Mouse (Mus musculus) liver, embryonic 15.5 days (tissue): ENCODE data around the gene Lin37. TPM values are rescaled to one million over a fixed set of nuclear protein-coding genes. Genes with fewer than 3 reads are reported as not detected.
A peak's percentile ranks its signal among the peaks of the same experiment; 100 is the strongest.

Experiments used
- ATAC-seq: fragments of 200-750 bp; cut with Nextera tagmentation; 2 replicates; pipeline ENCODE4 v1.8.0; 2017; ENCODE audit warnings: moderate number of reproducible peaks, mild to moderate bottlenecking, moderate library complexity; ENCODE audit not compliant: insufficient read depth
- H3K27ac ChIP-seq: fragments of 300-500 bp; sonication (generic); replicated peaks from 2 replicates; pipeline ENCODE4 v1.5.1; 2015; ENCODE audit warnings: mild to moderate bottlenecking, inconsistent platforms
- H3K27me3 ChIP-seq: fragments of 300-500 bp; sonication (generic); 2 replicates; pipeline ENCODE4 v1.6.1; 2015; ENCODE audit warnings: mild to moderate bottlenecking, inconsistent platforms
- H3K36me3 ChIP-seq: fragments of 300-500 bp; sonication (generic); replicated peaks from 2 replicates; pipeline ENCODE4 v1.6.1; 2015; ENCODE audit warnings: moderate library complexity, mild to moderate bottlenecking, inconsistent platforms
- H3K4me1 ChIP-seq: fragments of 300-500 bp; sonication (generic); replicated peaks from 2 replicates; pipeline ENCODE4 v1.6.1; 2015; ENCODE audit warnings: inconsistent platforms
- H3K4me2 ChIP-seq: fragments of 300-500 bp; sonication (generic); 2 replicates; pipeline ENCODE4 v1.6.1; 2015; ENCODE audit warnings: moderate library complexity, mild to moderate bottlenecking, inconsistent platforms
- H3K4me3 ChIP-seq: fragments of 300-500 bp; sonication (generic); replicated peaks from 2 replicates; pipeline ENCODE4 v1.5.1; 2015; ENCODE audit warnings: mild to moderate bottlenecking, inconsistent platforms
- H3K9ac ChIP-seq: fragments of 300-500 bp; sonication (generic); 2 replicates; pipeline ENCODE4 v1.6.1; 2015; ENCODE audit warnings: moderate library complexity, mild to moderate bottlenecking, inconsistent platforms
- H3K9me3 ChIP-seq: fragments of 300-500 bp; sonication (generic); replicated peaks from 2 replicates; pipeline ENCODE4 v1.6.1; 2016; ENCODE audit warnings: inconsistent platforms
- WGBS: fragments of 180-500 bp; shearing (Covaris S2); methylation state at CpG from one replicate; pipeline ENCODE4 v1.1.7; 2015; ENCODE audit warnings: mixed read lengths; ENCODE audit not compliant: insufficient replicate concordance; 5-methylcytosine and 5-hydroxymethylcytosine counted together
- polyA plus RNA-seq: library from polyadenylated mRNA; unstranded; fragments of >200 nt; fragmentation: Nextera tagmentation; extraction: Ambion mirVana; gene quantifications from 2 replicates; pipeline ENCODE4 v1.2.1, GENCODE M21; 2015

The Lin37 gene
- polyA plus RNA-seq, 1 experiment from 2014 or later = 26.1 TPM

DNA sequence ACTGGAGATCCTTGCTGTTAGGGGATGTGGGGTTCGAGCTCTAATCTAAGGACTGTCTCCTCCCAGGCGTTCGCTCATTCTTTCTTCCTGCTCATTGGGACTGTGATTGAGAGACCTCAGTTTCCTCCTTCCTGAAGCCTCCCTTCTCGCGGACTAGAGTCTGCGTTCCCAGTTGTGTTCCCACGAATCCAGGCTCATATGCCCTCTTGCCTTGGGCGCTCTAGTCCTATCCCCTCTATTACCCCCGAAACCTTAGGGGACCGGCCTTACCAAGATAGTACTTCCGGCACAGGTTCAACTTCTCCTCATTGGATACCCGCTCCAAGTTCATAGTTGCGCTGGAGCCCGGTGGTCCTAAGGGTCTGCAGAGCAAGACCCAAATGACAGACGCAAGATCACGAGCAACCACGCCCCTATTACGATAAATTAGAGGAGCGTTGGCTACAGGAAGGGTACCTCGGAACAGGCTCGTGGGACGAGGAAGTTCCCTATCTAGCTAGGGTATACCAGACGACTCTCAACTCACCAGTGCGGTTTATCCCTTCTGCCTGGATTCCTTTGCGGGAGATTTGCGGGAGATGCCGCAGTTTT, 3.0 kb upstream of the Lin37 start:
- Histone ChIP-seq H3K27ac (peak overlapping the region; percentile 84), H3K36me3 (peaks cover 31% of the 10 kb centered on the region), H3K9me3 (no peaks in the 10 kb centered on the region), H3K4me3 (peak overlapping the region; percentile 71), H3K4me1 (peaks cover 44% of the 10 kb centered on the region), H3K27me3 (no peaks in the 10 kb centered on the region), H3K4me2 (peak overlapping the region; percentile 86), H3K9ac (peak overlapping the region; percentile 70)
- no peak for ATAC-seq
- under 1% methylated on average over 27 of the region's 27 CpGs for WGBS

DNA sequence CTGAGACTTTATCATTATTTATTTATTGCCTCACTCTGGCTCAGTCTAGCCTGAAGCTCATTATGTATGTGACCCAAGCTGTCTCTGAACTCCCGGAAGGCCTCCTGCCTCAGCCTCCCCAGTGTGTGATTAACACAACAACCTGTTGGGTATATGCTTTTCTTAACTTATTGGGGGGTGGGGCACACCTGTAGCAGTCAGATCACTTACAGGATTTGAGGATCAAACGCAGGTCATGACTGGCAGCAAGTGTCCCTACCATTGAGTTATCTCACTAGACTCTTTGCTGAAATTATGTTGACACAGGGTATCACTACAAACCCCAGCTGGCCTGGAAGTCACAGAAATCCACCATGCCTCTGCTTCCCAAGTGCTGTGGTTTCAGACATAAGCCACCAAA, 658 bp upstream of the Lin37 start:
- Histone ChIP-seq H3K4me1 (peaks cover 53% of the 10 kb centered on the region), H3K4me2 (peak overlapping the region; percentile 82; the same call in 1 of the 2 replicates), H3K27ac (peak overlapping the region; percentile 87), H3K9ac (peak overlapping the region; percentile 74; the same call in 1 of the 2 replicates), H3K27me3 (no peaks in the 10 kb centered on the region), H3K4me3 (peak overlapping the region; percentile 75; the same call in 1 of the 2 replicates), H3K36me3 (peaks cover 36% of the 10 kb centered on the region), H3K9me3 (no peaks in the 10 kb centered on the region)
- no peak for ATAC-seq
- 77% methylated on average over 2 of the region's 2 CpGs for WGBS

DNA sequence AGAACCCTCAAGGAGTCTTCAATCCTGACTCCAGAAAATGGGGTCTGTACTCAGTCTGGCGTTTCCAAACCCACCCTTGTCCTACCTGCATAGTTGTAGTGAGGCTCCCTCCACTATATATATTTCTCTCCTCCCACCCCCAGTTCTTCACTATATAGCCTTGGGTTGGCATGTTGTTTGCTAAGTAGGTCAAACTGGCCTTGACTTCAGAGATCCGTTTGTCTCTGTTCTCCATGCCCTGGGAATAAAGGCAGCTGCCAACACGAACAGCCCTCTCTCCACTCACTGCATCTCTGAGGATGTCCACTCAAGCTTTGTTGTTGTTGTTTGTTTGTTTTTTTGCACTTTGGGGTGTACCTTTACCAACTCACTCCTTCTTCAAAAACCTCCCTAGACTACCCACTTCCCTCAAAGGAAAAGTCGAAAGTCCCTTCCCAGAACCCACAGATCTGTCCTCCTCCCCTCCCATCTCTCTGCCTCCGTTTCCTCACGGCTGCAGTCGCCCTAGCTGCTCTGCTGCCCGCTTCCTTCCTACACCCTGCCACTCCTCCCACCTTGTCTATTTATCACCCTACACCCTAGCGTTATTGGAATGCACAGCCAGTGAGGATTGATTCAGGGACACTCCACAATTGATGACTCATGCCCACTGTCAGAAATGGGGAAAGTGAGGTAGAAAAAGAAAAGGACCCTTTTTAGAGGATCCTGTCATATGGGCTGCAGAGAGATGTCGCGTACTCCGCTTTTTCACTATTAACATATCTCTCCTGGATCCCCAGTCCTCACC, 789 bp downstream of the Lin37 start:
- peak overlapping the region; percentile 82 for H3K4me2 ChIP-seq
- peak; percentile 50 for ATAC-seq
- no peaks in the 10 kb centered on the region for H3K9me3 ChIP-seq
- H3K27me3 ChIP-seq = no peaks in the 10 kb centered on the region
- WGBS = 7% methylated on average over 12 of the region's 12 CpGs
- peaks cover 42% of the 10 kb centered on the region for H3K36me3 ChIP-seq
- H3K4me3 ChIP-seq = peak overlapping the region; percentile 75
- H3K9ac ChIP-seq = peak overlapping the region; percentile 74
- H3K27ac ChIP-seq = peak overlapping the region; percentile 87
- H3K4me1 ChIP-seq = peaks cover 52% of the 10 kb centered on the region

DNA sequence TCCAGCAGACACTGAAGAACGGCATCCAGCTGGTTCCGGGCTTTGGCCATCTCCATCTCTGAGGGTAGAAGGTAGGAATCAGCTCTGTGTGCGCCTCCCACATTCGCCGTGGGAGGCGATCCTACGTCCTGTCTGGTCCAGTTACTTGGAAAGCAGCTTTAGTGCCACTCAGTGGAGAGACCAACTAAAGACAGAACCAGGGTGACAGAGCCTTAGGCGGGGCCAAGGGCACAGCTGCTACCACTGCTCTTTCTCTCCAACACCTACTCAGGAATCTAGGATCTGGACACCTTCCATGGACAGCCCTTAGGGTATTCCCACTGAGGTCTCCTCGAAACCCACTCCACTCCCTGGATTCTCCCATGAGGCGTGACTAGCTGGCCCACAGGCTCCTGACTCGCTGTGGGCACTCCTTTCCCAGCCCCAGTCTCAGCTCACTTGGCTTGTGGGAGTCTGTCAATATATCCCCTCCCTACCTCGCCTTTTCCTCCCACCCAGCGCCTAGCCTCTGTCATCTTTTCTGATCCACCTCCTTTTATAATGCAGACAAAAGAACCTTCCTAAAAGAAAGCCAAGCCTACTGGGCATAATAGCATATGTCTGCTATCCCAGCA, 1.6 kb downstream of the Lin37 start:
- H3K4me3 ChIP-seq = peak overlapping the region; percentile 75
- 83% methylated on average over 13 of the region's 13 CpGs for WGBS
- H3K4me2 ChIP-seq = peak overlapping the region; percentile 82

DNA sequence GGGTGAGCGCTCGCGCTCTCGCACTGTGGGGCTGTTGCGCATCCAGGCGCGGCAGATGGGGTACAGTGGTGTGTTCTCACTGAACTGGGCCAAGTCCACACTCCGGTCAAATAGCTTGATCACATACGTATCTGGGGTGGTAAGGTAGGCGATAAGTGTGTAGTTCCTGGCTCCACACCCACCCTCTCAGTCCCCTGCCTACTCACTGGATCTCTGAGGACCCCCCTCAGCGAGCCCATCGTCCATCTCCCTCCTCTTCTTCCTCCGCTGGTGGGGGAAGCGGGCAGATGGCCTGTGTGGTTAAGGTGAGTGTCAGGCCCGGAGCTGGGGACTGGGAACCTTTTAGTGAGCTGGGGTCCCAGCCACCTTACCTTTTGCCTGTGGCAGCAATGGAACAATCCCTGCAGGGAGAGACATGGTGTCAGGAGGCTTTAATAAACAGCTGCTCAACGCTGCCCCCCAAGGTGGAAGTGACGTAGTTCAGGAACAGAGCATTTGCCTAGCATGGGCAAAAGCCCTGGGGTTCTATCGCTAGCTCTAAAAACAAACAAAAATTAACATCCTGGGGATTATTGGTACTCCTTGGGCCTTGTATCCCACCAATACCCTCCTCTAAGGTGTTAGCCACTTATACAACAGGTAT, 2.6 kb downstream of the Lin37 start:
- Histone ChIP-seq H3K9me3 (no peaks in the 10 kb centered on the region), H3K4me1 (peaks cover 58% of the 10 kb centered on the region), H3K36me3 (peaks cover 42% of the 10 kb centered on the region), H3K4me3 (no peak overlapping the region), H3K27me3 (no peaks in the 10 kb centered on the region), H3K4me2 (no peak overlapping the region), H3K9ac (no peak overlapping the region), H3K27ac (no peak overlapping the region)
- no peak for ATAC-seq
- WGBS = 88% methylated on average over 18 of the region's 18 CpGs

More for the DNA sequence above, 1.6 kb downstream of the Lin37 start:
- Histone ChIP-seq H3K4me1 (peaks cover 57% of the 10 kb centered on the region), H3K9ac (peak overlapping the region; percentile 74), H3K36me3 (peaks cover 42% of the 10 kb centered on the region), H3K27me3 (no peaks in the 10 kb centered on the region), H3K27ac (peak overlapping the region; percentile 87), H3K9me3 (no peaks in the 10 kb centered on the region)
- ATAC-seq = no peak

DNA sequence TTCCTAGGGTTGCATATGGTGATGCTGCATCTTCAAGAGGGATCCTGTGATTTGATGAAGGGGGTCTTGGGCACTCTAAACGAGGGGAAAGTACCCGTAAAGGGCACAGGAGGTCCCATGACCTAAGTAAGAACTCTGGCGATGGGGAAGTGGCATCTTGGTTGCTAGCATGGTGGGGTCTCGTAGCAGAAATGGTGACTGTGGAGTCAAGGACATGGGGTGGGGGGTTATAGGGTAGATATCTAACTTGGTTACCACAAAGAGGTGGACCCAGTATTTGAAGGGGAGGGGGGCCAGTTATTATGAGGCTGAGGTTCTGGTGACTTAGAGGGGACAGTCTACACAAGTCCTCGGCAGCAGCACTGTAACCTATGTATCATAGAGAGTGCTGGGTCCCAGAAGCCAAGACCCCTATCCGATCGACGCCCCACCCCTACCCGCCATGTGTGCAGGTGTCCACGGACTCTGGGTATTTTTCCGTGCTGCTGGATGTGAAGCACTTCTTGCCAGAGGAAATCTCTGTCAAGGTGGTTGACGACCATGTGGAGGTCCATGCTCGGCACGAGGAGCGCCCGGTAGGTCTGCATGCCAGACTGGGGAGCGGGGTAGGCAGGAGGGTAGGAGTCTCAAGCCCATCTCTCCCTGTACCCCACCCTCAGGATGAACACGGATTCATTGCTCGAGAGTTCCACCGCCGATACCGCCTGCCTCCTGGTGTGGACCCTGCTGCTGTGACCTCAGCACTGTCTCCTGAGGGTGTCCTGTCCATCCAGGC, 5.6 kb downstream of the Lin37 start:
- H3K27me3 ChIP-seq = no peaks in the 10 kb centered on the region
- no peaks in the 10 kb centered on the region for H3K9me3 ChIP-seq
- no peak for ATAC-seq
- H3K9ac ChIP-seq = peak overlapping the region; percentile 91; the same call in 1 of the 2 replicates
- peaks cover 43% of the 10 kb centered on the region for H3K36me3 ChIP-seq
- peaks cover 48% of the 10 kb centered on the region for H3K4me1 ChIP-seq
- H3K4me2 ChIP-seq = peak overlapping the region; percentile 97
- H3K27ac ChIP-seq = peak overlapping the region; percentile 95; the same call in 1 of the 2 replicates
- H3K4me3 ChIP-seq = peak overlapping the region; percentile 72
- WGBS = 80% methylated on average over 22 of the region's 22 CpGs

DNA sequence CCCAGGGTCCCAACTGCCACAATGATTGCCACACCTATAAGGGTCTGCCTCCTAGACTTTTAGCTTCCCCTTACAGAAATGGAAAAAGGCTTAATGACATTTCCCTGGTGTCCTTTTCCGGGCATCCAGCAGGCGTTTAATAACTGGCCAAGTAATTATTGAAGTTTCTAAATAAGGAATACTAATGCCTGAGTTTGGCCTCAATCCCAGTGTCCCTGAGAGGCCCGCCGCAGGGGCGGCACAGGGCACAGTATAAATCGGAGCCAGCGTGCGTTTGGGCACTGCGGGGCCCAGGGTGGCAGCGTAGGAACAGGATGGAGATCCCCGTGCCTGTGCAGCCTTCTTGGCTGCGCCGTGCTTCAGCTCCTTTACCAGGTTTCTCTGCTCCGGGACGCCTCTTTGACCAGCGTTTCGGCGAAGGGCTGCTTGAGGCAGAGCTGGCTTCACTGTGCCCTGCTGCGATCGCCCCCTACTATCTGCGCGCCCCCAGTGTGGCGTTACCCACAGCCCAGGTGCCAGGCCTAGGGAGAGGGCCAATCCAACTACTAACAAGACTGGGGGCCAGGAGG, 6.5 kb downstream of the Lin37 start:
- H3K4me3 ChIP-seq = peak overlapping the region; percentile 72
- no peaks in the 10 kb centered on the region for H3K9me3 ChIP-seq
- peak overlapping the region; percentile 91 for H3K9ac ChIP-seq
- H3K27ac ChIP-seq = peak overlapping the region; percentile 95
- 4% methylated on average over 23 of the region's 23 CpGs for WGBS
- H3K27me3 ChIP-seq = no peaks in the 10 kb centered on the region
- H3K36me3 ChIP-seq = peaks cover 47% of the 10 kb centered on the region
- peaks cover 39% of the 10 kb centered on the region for H3K4me1 ChIP-seq
- H3K4me2 ChIP-seq = peak overlapping the region; percentile 97
- no peak for ATAC-seq

DNA sequence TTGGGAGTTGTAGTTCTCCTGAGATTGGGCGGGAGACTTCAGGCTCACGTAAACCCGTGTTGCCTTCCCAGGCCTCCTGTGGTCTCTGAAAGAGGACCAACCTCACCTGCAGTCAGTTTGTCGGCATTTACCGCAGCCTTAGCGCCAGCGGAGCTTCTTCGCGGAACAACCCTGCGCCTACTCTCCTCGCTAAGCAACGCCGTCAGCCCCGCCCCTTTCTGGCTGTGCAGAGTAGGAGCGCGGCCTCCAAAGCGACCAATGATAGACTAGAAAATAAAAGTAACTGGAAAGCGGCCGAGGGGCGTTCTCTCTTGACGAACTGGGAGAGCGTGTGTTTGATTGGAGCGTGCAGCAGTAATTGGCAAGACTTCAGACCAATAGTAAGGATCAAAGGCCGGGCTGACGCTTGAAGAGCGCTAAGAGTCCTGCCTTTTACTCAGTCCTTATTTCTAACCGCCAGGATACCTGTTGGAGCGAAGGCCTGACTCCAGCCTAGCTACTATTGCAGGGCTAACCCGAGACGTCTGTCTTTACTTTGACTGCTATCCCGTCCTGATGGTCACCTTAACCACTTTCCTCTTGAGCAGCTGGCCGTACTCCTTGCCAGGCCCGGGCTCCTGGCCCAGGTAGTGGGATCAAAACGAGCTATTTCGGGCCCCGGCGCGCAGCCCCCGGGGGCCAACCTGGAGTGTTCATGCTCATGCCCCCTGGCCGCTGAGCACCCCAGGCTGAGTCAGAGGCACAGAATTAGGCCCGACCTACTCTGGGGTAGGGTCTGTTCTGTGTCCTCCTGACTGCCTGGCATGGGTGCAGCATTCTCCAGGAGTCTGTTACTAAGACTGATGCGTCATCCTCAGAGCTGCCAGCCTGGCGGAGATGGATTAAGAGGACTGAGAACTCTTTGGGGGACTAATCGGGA, 7.3 kb downstream of the Lin37 start, which contains the start of the genes Hspb6 and Proser3:
Gene Hspb6 (plus strand): TSS at position 77 of the 919 bp plus-strand sequence.
Gene Proser3 (minus strand): TSS at position 198 of the 919 bp plus-strand sequence.
- H3K4me3 ChIP-seq = peak within 1 kb of the TSS; percentile 72
- H3K9me3 ChIP-seq = no peaks in the 10 kb centered on the region
- H3K36me3 ChIP-seq = peaks cover 41% of the 10 kb centered on the region
- peak; percentile 91 for ATAC-seq
- peak within 1 kb of the TSS; percentile 97 for H3K4me2 ChIP-seq
- under 1% methylated on average over 44 of the region's 44 CpGs for WGBS
- peak within 1 kb of the TSS; percentile 91 for H3K9ac ChIP-seq
- H3K4me1 ChIP-seq = peaks cover 32% of the 10 kb centered on the region
- H3K27me3 ChIP-seq = no peaks in the 10 kb centered on the region
- H3K27ac ChIP-seq = peak within 1 kb of the TSS; percentile 95

DNA sequence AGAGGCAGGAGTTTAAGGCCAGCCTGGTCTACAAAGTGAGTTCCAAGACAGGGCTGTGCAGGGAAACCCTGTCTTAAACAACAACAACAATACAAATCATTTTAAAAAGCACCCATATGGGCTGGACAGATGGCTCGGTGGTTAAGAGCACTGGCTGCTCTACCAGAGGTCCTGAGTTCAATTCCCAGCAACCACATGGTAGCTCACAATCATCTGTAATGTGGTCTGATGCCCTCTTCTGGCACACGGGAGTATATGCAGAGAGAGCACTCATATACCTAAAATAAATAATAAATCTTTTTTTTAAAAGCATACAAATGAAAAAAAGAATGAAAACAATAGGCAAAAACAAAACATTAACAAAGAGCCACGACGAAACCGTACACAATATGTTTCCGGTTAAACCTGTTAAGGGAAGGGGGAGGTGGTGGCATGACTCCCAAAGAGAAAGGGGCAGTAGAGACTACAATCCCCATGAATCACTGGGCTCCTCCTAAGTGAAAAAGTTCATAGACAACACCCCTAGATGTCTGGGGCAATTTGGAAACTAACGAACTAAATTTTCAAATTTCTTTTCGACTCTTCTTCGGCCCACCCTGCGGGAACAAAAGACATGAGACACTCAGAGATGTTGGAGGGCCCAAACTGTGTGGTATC, 8.1 kb downstream of the Lin37 start:
- H3K9me3 ChIP-seq = no peaks in the 10 kb centered on the region
- under 1% methylated on average over 10 of the region's 10 CpGs for WGBS
- H3K4me2 ChIP-seq = peak overlapping the region; percentile 97
- peak overlapping the region; percentile 95 for H3K27ac ChIP-seq
- H3K4me1 ChIP-seq = peaks cover 27% of the 10 kb centered on the region
- peak overlapping the region; percentile 72 for H3K4me3 ChIP-seq
- peaks cover 33% of the 10 kb centered on the region for H3K36me3 ChIP-seq
- no peaks in the 10 kb centered on the region for H3K27me3 ChIP-seq
- H3K9ac ChIP-seq = peak overlapping the region; percentile 69
- ATAC-seq = peak; percentile 43
